Mouse (Mus musculus): ENCODE measurements at regions not wholly inside any gene's neighbourhood (a gene's known extent, or its start where the extent isn't known, plus 50 kb on each side); places are given as distances from the start of the nearest gene placed in this dataset.
"Not testable (repeated sequence)": the region's sequence is repeated elsewhere in the genome, so short reads cannot be mapped to it uniquely, and the experiment has no call there.

- DNase-seq = peak; percentile 62
These were observed 348.0 kb downstream of the Adam29 start for GRCm38 (mm10) chr8:55558751-55559150.

- DNase-seq = no peak
These were observed 367.9 kb downstream of the Adam29 start for GRCm38 (mm10) chr8:55538868-55539267.

- DNase-seq = not testable (repeated sequence)
These were observed 377.4 kb downstream of the Adam29 start for GRCm38 (mm10) chr8:55529397-55529796.

GRCm38 (mm10) chr8:55519151-55519550 is 387.6 kb downstream of the Adam29 start:
- DNase-seq = not testable (repeated sequence)

- DNase-seq = peak; percentile 98
These were observed 429.4 kb downstream of the Adam29 start for GRCm38 (mm10) chr8:55477336-55477735.

GRCm38 (mm10) chr8:55476923-55477322 is 429.8 kb downstream of the Adam29 start:
- DNase-seq = peak; percentile 34

GRCm38 (mm10) chr8:55472386-55472785 is 434.4 kb downstream of the Adam29 start:
- peak; percentile 74 for DNase-seq

- not testable (repeated sequence) for DNase-seq
These were observed 440.0 kb downstream of the Adam29 start for GRCm38 (mm10) chr8:55466771-55467170.

GRCm38 (mm10) chr8:55465951-55466350 is 440.8 kb downstream of the Adam29 start:
- DNase-seq = not testable (repeated sequence)

- no peak for DNase-seq
These were observed 441.3 kb downstream of the Adam29 start for GRCm38 (mm10) chr8:55465419-55465818.

GRCm38 (mm10) chr8:55464855-55465169 is 441.9 kb downstream of the Adam29 start:
- DNase-seq = no peak

- peak; percentile 99 for DNase-seq
These were observed 442.5 kb downstream of the Adam29 start for GRCm38 (mm10) chr8:55464036-55464854.

GRCm38 (mm10) chr8:55460790-55461189 is 446.0 kb downstream of the Adam29 start:
- DNase-seq = not testable (repeated sequence)

- no peak for DNase-seq
These were observed 449.3 kb downstream of the Adam29 start for GRCm38 (mm10) chr8:55457436-55457835.
